Mouse (Mus musculus) CH12.LX (cell line): ENCODE data around the gene Pakap. TPM values are rescaled to one million over a fixed set of nuclear protein-coding genes. Genes with fewer than 3 reads are reported as not detected.

Source experiments
- DNase-seq: peaks from one replicate; pipeline ENCODE4 v3.0.0-alpha.2; 2013; ENCODE audit errors: extremely low read depth
- H3K27ac ChIP-seq: 2 replicates; pipeline ENCODE4 v1.5.1; 2012; ENCODE audit warnings: low read depth, mild to moderate bottlenecking, control low read depth, moderate library complexity; ENCODE audit not compliant: insufficient read depth
- H3K27me3 ChIP-seq: replicated peaks from 2 replicates; pipeline ENCODE3; 2012; ENCODE audit warnings: inconsistent platforms
- H3K36me3 ChIP-seq, 2 experiments: replicated peaks in 1 of 2; 2 replicates each; pipeline versions ENCODE3 to v1.6.1; 2012; ENCODE audit warnings: inconsistent platforms in 1 of 2, low read length in 1 of 2, mild to moderate bottlenecking in 1 of 2, mixed read lengths in 1 of 2, moderate library complexity in 1 of 2; ENCODE audit not compliant: control insufficient read depth in 1 of 2, insufficient read depth in 1 of 2
- H3K4me1 ChIP-seq, 2 experiments: 2 replicates each; pipeline ENCODE4 v1.6.1; 2012; ENCODE audit warnings: inconsistent platforms in 1 of 2, moderate library complexity in 1 of 2; ENCODE audit not compliant: insufficient read depth in 2 of 2, control insufficient read depth in 1 of 2
- H3K4me2 ChIP-seq: 2 replicates; pipeline ENCODE4 v1.6.1; 2012; ENCODE audit warnings: low read depth, mild to moderate bottlenecking, control low read depth; ENCODE audit not compliant: poor library complexity, insufficient read depth, severe bottlenecking
- H3K4me3 ChIP-seq, 3 experiments: fragments of 150-350 bp in 1 of 3; sonication (generic) in 1 of 3; replicated peaks in 1 of 3; 2 replicates each; pipeline versions ENCODE3 to v1.5.1; 2011 to 2012; ENCODE audit warnings: low read depth in 2 of 3, low read length in 2 of 3, mild to moderate bottlenecking in 2 of 3, moderate library complexity in 2 of 3, control low read depth in 1 of 3, improper control_type of control experiment in 1 of 3, inconsistent platforms in 1 of 3, mixed read lengths in 1 of 3; ENCODE audit not compliant: poor library complexity in 1 of 3
- H3K79me2 ChIP-seq: replicated peaks from 2 replicates; pipeline ENCODE4 v1.6.1; 2012; ENCODE audit warnings: mild to moderate bottlenecking, moderate library complexity; ENCODE audit not compliant: control insufficient read depth, poor library complexity, insufficient read depth, severe bottlenecking; ENCODE audit errors: extremely low read depth
- H3K9ac ChIP-seq: 2 replicates; pipeline ENCODE4 v1.6.1; 2012; ENCODE audit warnings: low read depth, mild to moderate bottlenecking, control low read depth, moderate library complexity; ENCODE audit not compliant: insufficient read depth
- H3K9me3 ChIP-seq: replicated peaks from 2 replicates; pipeline ENCODE3; 2012; ENCODE audit warnings: low read length, inconsistent platforms, mixed read lengths
- BHLHE40 ChIP-seq: IDR thresholded peaks from 2 replicates; pipeline ENCODE4 v1.6.1; 2011; ENCODE audit warnings: mild to moderate bottlenecking, low read depth, low read length, improper control_type of control experiment
- CHD1 ChIP-seq: IDR thresholded peaks from 2 replicates; pipeline ENCODE4 v1.6.1; 2012; ENCODE audit warnings: low read depth, low read length, improper control_type of control experiment, inconsistent platforms
- CHD2 ChIP-seq: IDR thresholded peaks from 2 replicates; pipeline ENCODE4 v1.6.1; 2011; ENCODE audit warnings: low read length, improper control_type of control experiment
- CTCF ChIP-seq, 2 experiments: IDR thresholded peaks in 1 of 2; conservative IDR thresholded peaks in 1 of 2; 2 replicates each; pipeline ENCODE4 v1.5.1; 2011 to 2012; ENCODE audit warnings: low read depth in 2 of 2, low read length in 2 of 2, improper control_type of control experiment in 1 of 2, inconsistent platforms in 1 of 2, mild to moderate bottlenecking in 1 of 2, moderate library complexity in 1 of 2
- E2F4 ChIP-seq: IDR thresholded peaks from 2 replicates; pipeline ENCODE4 v1.6.1; 2011; ENCODE audit warnings: low read depth, low read length, improper control_type of control experiment; ENCODE audit not compliant: insufficient replicate concordance
- ELF1 ChIP-seq: IDR thresholded peaks from 2 replicates; pipeline ENCODE4 v1.6.1; 2014; ENCODE audit warnings: low read depth, mild to moderate bottlenecking, inconsistent platforms, low read length, improper control_type of control experiment
- EP300 ChIP-seq: IDR thresholded peaks from 2 replicates; pipeline ENCODE4 v1.6.1; 2011; ENCODE audit warnings: low read length, improper control_type of control experiment
- ETS1 ChIP-seq: conservative IDR thresholded peaks from 2 replicates; pipeline ENCODE4 v1.6.1; 2012; ENCODE audit warnings: low read depth, mild to moderate bottlenecking, inconsistent platforms, low read length, improper control_type of control experiment, moderate library complexity
- IRF4 ChIP-seq: IDR thresholded peaks from 2 replicates; pipeline ENCODE4 v1.6.1; 2014; ENCODE audit warnings: low read depth, mild to moderate bottlenecking, inconsistent platforms, low read length, improper control_type of control experiment
- JUND ChIP-seq: conservative IDR thresholded peaks from 2 replicates; pipeline ENCODE4 v1.6.1; 2011; ENCODE audit warnings: low read depth, low read length, improper control_type of control experiment
- MAFK ChIP-seq: IDR thresholded peaks from 2 replicates; pipeline ENCODE4 v1.6.1; 2011; ENCODE audit warnings: low read length, improper control_type of control experiment; ENCODE audit not compliant: insufficient replicate concordance
- MAZ ChIP-seq: IDR thresholded peaks from 2 replicates; pipeline ENCODE4 v1.6.1; 2012; ENCODE audit warnings: low read depth, mild to moderate bottlenecking, inconsistent platforms, low read length, improper control_type of control experiment, moderate library complexity
- MEF2A ChIP-seq: IDR thresholded peaks from 2 replicates; pipeline ENCODE4 v1.6.1; 2014; ENCODE audit warnings: low read depth, mild to moderate bottlenecking, inconsistent platforms, low read length, improper control_type of control experiment, borderline replicate concordance
- MYC ChIP-seq: IDR thresholded peaks from 2 replicates; pipeline ENCODE4 v1.6.1; 2011; ENCODE audit warnings: low read depth, mild to moderate bottlenecking, improper control_type of control experiment, low read length
- POLR2AphosphoS2 ChIP-seq: IDR thresholded peaks from 2 replicates; pipeline ENCODE4 v1.6.1; 2011; ENCODE audit warnings: low read depth, low read length, improper control_type of control experiment
- RAD21 ChIP-seq: IDR thresholded peaks from 2 replicates; pipeline ENCODE4 v1.6.1; 2011; ENCODE audit warnings: low read depth, mild to moderate bottlenecking, low read length, improper control_type of control experiment, moderate library complexity
- RCOR1 ChIP-seq: conservative IDR thresholded peaks from 2 replicates; pipeline ENCODE4 v1.6.1; 2012; ENCODE audit warnings: low read depth, mild to moderate bottlenecking, inconsistent platforms, low read length, improper control_type of control experiment
- SIN3A ChIP-seq: IDR thresholded peaks from 2 replicates; pipeline ENCODE4 v1.6.1; 2012; ENCODE audit warnings: low read length, improper control_type of control experiment, inconsistent platforms
- SMC3 ChIP-seq: IDR thresholded peaks from 2 replicates; pipeline ENCODE4 v1.6.1; 2011; ENCODE audit warnings: low read depth, low read length, improper control_type of control experiment
- TCF12 ChIP-seq: IDR thresholded peaks from 2 replicates; pipeline ENCODE4 v1.6.1; 2014; ENCODE audit warnings: low read depth, mild to moderate bottlenecking, inconsistent platforms, low read length, improper control_type of control experiment
- UBTF ChIP-seq: IDR thresholded peaks from 2 replicates; pipeline ENCODE4 v1.6.1; 2012; ENCODE audit warnings: low read depth, mild to moderate bottlenecking, inconsistent platforms, low read length, improper control_type of control experiment, moderate library complexity
- ZKSCAN1 ChIP-seq: IDR thresholded peaks from 2 replicates; pipeline ENCODE4 v1.6.1; 2012; ENCODE audit warnings: low read depth, inconsistent platforms, low read length, improper control_type of control experiment, borderline replicate concordance
- ZNF384 ChIP-seq: IDR thresholded peaks from 2 replicates; pipeline ENCODE4 v1.6.1; 2012; ENCODE audit warnings: low read depth, low read length, improper control_type of control experiment, inconsistent platforms
- dilution Hi-C: fragments of 300-500 bp; cut with MboI; formaldehyde crosslinking; loops from 2 replicates; pipeline ENCODE4 v1.14.3; 2020; ENCODE audit warnings: low sequenced_read_pairs; ENCODE audit not compliant: extremely low pct_unique_long_range_greater_than_20kb, extremely low pct_ligation_motif_present
- in situ Hi-C: fragments of 300-500 bp; cut with MboI; formaldehyde crosslinking; loops from 3 replicates; pipeline ENCODE4 v1.14.3; 2019; ENCODE audit warnings: low sequenced_read_pairs, low pct_ligation_motif_present, low pct_unique_long_range_greater_than_20kb, mixed read lengths
- polyA plus RNA-seq: library from polyadenylated mRNA; unstranded; fragments of >175 nt; gene quantifications from 2 replicates; pipeline ENCODE4 v1.2.1, GENCODE M21; 2012; ENCODE audit warnings: low read depth; ENCODE audit not compliant: insufficient read length
- total RNA-seq, 2 experiments: library from RNA; depleted of rRNA; stranded (reverse); fragments of 300-350 nt in 1 of 2; fragments of >200 nt in 1 of 2; gene quantifications; 2 replicates each; pipeline ENCODE4 v1.2.3; 2012 to 2014

Gene Pakap
- total and polyA plus RNA-seq, 3 experiments: 0.08 to 0.14 TPM; not detected in 1

DNA sequence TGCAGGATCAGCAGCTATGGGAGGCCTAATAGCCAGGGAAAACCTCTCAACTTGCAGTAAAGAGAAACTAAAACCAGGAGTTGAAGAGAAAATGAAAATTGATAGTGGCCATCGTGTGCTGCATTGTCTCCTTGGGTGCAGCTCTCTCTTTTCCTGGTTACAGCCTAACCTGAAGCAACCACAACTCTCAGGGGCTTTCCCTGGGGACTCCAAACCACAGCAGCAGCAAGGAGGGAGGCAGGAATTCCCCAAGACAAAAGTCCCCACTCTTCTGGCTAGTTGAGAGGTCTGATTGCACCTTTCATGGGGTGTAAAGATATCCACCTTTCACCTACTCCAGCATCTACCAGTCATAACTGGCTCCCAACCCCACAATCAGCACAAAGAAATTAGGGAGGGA, 157.6 kb downstream of the Pakap start:
- DNase-seq: peak; percentile 58
- TF ChIP-seq BHLHE40: peak; percentile 62
- TF ChIP-seq MEF2A: peak; percentile 69
- TF ChIP-seq CHD2: 0 out of 2 replicates have a peak, but pooled peaks have one; percentile 42
- no peak for TF ChIP-seq ZNF384
- no peak for TF ChIP-seq SMC3
- TF ChIP-seq ELF1: peak; percentile 50; the same call in 1 of the 2 replicates
- TF ChIP-seq E2F4: no peak
- TF ChIP-seq JUND: no peak
- TF ChIP-seq EP300: peak; percentile 81
- no peak for TF ChIP-seq CHD1
- 0 out of 2 replicates have a peak, but pooled peaks have one; percentile 43 for TF ChIP-seq MAZ
- TF ChIP-seq TCF12: peak; percentile 60; the same call in 1 of the 2 replicates
- no peak for TF ChIP-seq POLR2AphosphoS2
- TF ChIP-seq SIN3A: no peak
- 0 out of 2 replicates have a peak, but pooled peaks have one; percentile 32 for TF ChIP-seq MAFK
- no peak; the same call in 1 of the 2 replicates for TF ChIP-seq RAD21
- TF ChIP-seq IRF4: peak; percentile 75
- TF ChIP-seq UBTF: no peak
- no peak for TF ChIP-seq CTCF (conservative IDR thresholded peaks at IDR 0.05 in 1 of 2, IDR thresholded peaks at IDR 0.05 in 1 of 2; ENCODE audit: low read depth in 2 of 2, low read length in 2 of 2)
- peak; percentile 81 for TF ChIP-seq ETS1
- no peak for TF ChIP-seq MYC
- TF ChIP-seq RCOR1: peak; percentile 58; the same call in 1 of the 2 replicates
- no peak for TF ChIP-seq ZKSCAN1
- H3K36me3 ChIP-seq: no peaks in the 10 kb centered on the region
- in situ Hi-C loops: no loop called here
- H3K27ac ChIP-seq: no peak overlapping the region
- no peak overlapping the region for H3K4me3 ChIP-seq
- peaks cover 27 to 64% of the 10 kb centered on the region in 2 experiments for H3K4me1 ChIP-seq
- no peaks in the 10 kb centered on the region for H3K79me2 ChIP-seq
- dilution Hi-C loops: no loop called here
- no peak overlapping the region for H3K9ac ChIP-seq
- H3K4me2 ChIP-seq: peak overlapping the region; percentile 69
- no peaks in the 10 kb centered on the region for H3K9me3 ChIP-seq
- H3K27me3 ChIP-seq: no peaks in the 10 kb centered on the region
